Mouse (Mus musculus) frontal cortex, postnatal 36 days (tissue): ENCODE data around the gene Glt1d1.
"Not testable (repeated sequence)": the region's sequence is repeated elsewhere in the genome, so short reads cannot be mapped to it uniquely, and the experiment has no call there.

ENCODE experiments used
- DNase-seq, 2 experiments: peaks; one replicate each; pipeline ENCODE4 v3.0.0; 2022; ENCODE audit warnings: low spot score in 2 of 2

Gene Glt1d1

DNA sequence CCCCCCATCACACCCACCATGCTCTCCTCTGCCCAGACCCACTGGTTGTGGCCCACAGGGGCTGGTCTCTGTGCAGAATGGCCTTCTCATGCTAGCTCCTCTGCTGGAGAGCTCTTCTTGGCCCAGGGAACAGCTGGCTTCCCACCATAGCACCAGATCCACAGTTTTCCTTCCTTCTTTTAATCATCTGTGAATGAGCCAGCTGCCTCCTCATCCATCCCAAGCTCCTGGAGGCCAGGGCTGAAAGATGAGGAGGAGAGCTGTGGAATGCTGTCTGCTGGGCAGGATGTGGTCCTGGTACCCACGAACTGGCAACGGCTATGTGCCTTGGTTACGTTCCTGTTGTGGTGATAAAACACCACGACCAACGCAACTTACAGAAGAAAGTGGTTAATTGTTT, 67.6 kb downstream of the Glt1d1 start:
- peak in 1 of 2 experiments; percentile 18 for DNase-seq

GRCm38 (mm10) chr5:127700156-127700555, 68.1 kb downstream of the Glt1d1 start:
- DNase-seq = no peak

- DNase-seq = no peak
Measured at GRCm38 (mm10) chr5:127703609-127704180, 71.6 kb downstream of the Glt1d1 start.

GRCm38 (mm10) chr5:127705225-127705624, 73.2 kb downstream of the Glt1d1 start:
- DNase-seq = no peak

DNA sequence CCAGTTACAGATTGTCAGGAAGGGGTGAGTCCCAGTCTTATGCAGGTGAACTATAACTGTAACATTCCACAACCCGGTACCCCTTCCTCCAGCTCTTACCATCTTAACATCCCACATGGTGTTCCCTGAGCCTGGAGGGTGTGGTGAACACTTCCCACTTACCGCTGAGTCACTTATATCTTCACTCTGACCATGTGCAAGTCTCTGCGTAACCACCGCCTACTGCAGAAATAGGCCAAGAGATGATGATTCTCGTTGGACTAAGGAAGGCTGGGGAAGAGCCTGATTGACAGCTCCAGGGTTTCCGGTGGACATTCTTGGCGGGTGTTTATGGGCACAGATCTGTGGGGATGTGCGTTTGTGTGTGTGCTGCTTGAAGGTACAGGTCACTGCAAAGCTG, 73.9 kb downstream of the Glt1d1 start:
- DNase-seq = peak; percentile 59 to 80

DNA sequence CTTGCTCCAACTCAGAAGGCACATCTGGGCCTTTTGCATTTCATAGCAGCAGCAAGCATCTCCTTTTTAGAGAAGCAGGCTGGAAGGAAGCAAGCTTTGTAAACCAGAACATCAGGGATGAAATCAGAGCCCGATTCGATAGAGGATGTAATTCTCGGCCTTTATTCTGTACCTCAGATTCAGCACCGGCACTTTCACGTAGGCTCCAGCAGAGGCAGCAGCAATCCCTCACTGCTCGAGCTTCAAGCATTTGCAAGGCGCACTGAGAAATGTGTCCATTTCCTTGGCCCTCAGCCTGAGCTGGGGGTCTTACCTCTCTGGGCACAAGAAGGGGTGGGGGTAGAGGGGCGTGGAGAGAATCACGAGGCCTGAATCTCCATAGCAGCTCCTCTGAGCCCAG, 76.1 kb downstream of the Glt1d1 start:
- DNase-seq = peak in 1 of 2 experiments; percentile 38

DNA sequence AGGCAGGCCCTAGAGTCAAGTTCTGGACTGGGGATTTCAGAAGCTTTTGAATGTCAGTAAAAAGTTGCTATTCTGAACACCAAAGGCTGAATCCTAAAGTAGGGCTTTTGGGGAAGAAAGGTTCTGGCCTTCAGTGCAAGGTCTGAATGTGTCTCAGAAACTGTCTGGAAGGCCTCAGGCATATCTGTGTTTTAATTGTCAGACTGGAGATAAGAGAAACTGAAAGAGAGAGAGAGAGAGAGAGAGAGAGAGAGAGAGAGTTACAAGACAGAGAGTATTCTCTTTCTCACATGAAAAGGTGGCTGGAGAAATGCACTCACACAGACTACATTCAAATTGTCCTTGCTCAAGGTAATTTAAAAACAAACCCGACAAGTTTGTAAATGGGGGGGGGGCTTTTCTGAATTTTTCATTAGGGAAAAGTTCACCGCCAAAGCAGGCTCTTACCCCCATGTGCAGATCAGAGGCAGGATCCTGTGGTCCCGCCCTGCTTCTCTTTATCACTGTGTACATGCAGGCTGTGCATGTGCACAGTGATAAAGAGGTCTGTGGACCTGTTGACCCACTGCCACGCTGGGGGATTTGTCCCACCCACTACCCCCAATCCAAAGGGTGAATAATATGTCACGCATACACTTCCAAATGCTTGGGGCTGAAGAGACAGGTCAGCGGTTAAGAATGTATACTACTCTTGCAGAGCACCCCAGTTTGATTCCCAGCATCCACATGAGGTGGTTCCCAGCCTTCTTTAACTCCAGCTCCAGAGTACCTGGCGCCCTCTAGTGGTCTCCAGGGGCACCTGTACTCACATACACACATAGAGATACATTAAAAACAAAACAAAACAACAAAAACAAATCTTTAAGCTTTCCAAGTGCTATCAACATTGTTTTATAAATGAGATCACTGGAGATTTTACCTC, 83.0 kb downstream of the Glt1d1 start:
- no peak for DNase-seq

GRCm38 (mm10) chr5:127720591-127721379, 88.7 kb downstream of the Glt1d1 start:
- no peak for DNase-seq

DNA sequence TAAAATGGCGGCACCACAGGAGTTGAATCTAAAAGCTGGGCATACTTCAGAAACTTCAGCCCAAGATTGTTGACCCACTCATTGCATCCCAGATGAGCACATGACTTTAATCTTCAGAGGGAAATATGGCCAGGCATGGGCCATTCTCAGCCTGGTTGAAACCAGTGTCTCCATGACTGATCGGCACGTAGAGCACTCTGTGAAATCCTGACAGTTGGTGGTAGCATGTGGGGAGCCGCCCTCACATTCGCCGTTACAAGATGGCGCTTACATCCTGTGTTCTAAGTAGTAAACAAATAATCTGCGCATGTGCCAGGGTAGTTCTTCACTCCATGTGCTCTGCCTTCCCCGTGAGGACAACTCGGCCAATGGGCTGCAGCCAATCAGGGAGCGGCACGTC, 90.1 kb downstream of the Glt1d1 start:
- DNase-seq = not testable (repeated sequence)

DNA sequence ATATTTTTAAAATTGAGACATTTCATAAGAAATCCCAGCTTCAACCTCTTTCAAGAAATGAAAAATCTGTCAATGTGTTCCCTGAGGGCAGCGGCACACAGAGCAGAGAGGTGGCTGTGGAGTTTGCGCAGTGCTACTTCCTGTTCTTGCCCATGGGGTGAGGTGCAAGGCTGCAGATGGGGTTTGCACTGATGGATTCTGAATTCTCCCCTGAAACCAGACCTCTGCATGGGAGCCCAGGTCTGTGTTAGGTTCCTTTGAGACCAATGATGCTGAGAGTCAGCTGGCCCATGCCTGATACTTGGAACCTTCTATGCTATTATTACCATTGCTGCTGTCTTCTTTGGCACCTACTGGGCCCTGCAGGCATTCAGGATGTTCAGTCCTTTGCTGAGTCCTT, 98.3 kb downstream of the Glt1d1 start:
- no peak for DNase-seq

DNA sequence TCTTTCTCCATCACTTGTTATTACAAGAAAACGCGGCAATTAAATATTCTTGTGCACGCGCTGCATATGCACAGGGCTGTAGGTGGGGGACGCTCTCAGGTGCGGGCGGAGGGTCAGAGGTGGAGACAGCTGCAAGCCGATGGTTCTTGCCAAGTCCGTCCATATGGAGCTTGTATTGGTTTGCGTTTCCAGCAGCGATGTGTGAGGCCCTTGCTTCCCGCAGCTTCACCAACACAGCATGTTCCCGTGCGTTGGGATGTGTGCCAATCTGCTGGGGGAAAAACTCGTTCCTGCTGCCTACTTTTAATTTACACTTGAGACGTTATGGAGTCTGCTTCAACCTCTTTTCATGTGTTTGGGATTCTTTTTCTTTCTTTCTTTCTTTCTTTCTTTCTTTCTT, 109.3 kb downstream of the Glt1d1 start:
- DNase-seq = peak; percentile 58 to 62

DNA sequence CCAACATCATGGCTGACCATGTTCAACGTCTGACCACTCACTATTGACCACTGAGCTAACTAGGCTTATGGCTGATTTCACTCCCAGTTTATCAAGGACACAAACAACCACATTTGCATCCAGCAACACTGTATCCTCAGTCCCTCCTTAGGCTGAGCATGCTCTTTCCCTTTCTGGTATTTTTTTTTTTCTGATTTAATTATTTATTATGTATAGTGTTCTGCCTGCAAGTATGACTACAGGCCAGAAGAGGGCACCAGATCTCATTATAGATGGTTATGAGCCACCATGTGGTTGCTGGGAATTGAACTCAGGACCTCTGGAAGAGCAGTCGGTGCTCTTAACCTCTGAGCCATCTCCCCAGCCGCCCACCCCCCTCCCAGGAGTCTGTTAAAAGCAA, 117.5 kb downstream of the Glt1d1 start:
- DNase-seq = not testable (repeated sequence)

- DNase-seq = peak in 1 of 2 experiments; percentile 9
Measured at GRCm38 (mm10) chr5:127751262-127751975, 119.4 kb downstream of the Glt1d1 start.

GRCm38 (mm10) chr5:127755594-127755993, 123.5 kb downstream of the Glt1d1 start:
- DNase-seq = no peak

GRCm38 (mm10) chr5:127756011-127756410, 123.9 kb downstream of the Glt1d1 start:
- no peak for DNase-seq

GRCm38 (mm10) chr5:127756671-127757423, 124.8 kb downstream of the Glt1d1 start:
- DNase-seq = no peak

DNA sequence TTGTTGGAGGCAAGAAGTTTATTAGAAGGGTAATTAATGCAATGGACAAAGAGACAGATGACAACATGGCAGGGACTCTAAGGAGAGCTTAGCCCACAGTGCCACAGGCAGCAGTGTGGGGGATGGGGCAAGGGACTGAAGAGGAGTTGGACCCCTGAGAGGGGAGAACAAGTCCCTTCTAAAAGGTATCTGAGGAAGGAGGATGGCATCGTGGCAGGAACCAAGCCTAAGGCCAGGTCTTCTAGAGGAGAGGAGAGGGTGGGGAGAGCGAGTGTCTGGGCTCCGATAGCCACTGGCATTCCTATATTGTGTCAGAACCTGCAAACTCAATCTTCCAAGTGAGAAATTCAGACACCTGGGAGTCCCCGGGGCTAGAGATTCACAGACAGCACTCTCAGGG, 126.5 kb downstream of the Glt1d1 start:
- no peak for DNase-seq
